Mouse (Mus musculus) hematopoietic stem cell, adult 5-6 weeks (primary cell): ENCODE results near the gene Zkscan3. TPM values are rescaled to one million over a fixed set of nuclear protein-coding genes. Genes with fewer than 3 reads are reported as not detected.

Experiments
- ATAC-seq, 2 experiments: fragments of 125-278 bp in 1 of 2; replicated peaks in 1 of 2; 2 replicates each; pipeline ENCODE4 v1.8.0; 2016 to 2017; ENCODE audit warnings: inconsistent platforms in 2 of 2, mild to moderate bottlenecking in 2 of 2, moderate number of reproducible peaks in 2 of 2, low read depth in 1 of 2, moderate TSS enrichment in 1 of 2; ENCODE audit not compliant: low FRiP score in 2 of 2, poor library complexity in 2 of 2, severe bottlenecking in 2 of 2, insufficient read depth in 1 of 2, low TSS enrichment in 1 of 2
- total RNA-seq: library from RNA; stranded (forward); fragments of 172-1452, 232-1000 nt; gene quantifications from 2 replicates; pipeline ENCODE4 v1.2.3, GENCODE M21; 2017

Zkscan3 gene
- total RNA-seq: 41.1 and 49.8 TPM in 2 replicates

GRCm38 (mm10) chr13:21402287-21402846 lies at the start of gene Zkscan3:
Gene Zkscan3 (minus strand): TSS chr13:21402755.
- peak; percentile 94 to 98 for ATAC-seq

GRCm38 (mm10) chr13:21447856-21448614 lies 45.5 kb upstream of the Zkscan3 start:
- ATAC-seq: no peak

GRCm38 (mm10) chr13:21446796-21447195 lies 44.2 kb upstream of the Zkscan3 start:
- no peak for ATAC-seq

- ATAC-seq: no peak
Measured at GRCm38 (mm10) chr13:21441207-21441572, 38.6 kb upstream of the Zkscan3 start.

- ATAC-seq: peak; percentile 82 to 83
Measured at GRCm38 (mm10) chr13:21440503-21441206, 38.1 kb upstream of the Zkscan3 start, which contains the start of gene Pgbd1. Gene Pgbd1 (minus strand): TSS chr13:21441058.

- no peak for ATAC-seq
Measured at GRCm38 (mm10) chr13:21435476-21435875, 32.9 kb upstream of the Zkscan3 start.

GRCm38 (mm10) chr13:21427631-21428030 lies 25.1 kb upstream of the Zkscan3 start:
- no peak for ATAC-seq

- ATAC-seq: no peak
Measured at GRCm38 (mm10) chr13:21423301-21423700, 20.7 kb upstream of the Zkscan3 start.

GRCm38 (mm10) chr13:21418865-21419264 lies 16.3 kb upstream of the Zkscan3 start:
- no peak for ATAC-seq

GRCm38 (mm10) chr13:21417298-21418010 lies 14.9 kb upstream of the Zkscan3 start:
- ATAC-seq: no peak

- ATAC-seq: no peak
Measured at GRCm38 (mm10) chr13:21415750-21416149, 13.2 kb upstream of the Zkscan3 start.

- no peak for ATAC-seq
Measured at GRCm38 (mm10) chr13:21415266-21415665, 12.7 kb upstream of the Zkscan3 start.

GRCm38 (mm10) chr13:21414231-21415212 lies 12.0 kb upstream of the Zkscan3 start:
- ATAC-seq: no peak

- 0 out of 4 replicates have a peak, but pooled peaks of 1 of the 2 experiments have one; percentile 3 for ATAC-seq
Measured at GRCm38 (mm10) chr13:21408805-21409459, 6.4 kb upstream of the Zkscan3 start.

GRCm38 (mm10) chr13:21407969-21408804 lies 5.6 kb upstream of the Zkscan3 start:
- ATAC-seq: peak; percentile 76 to 84
